Mouse (Mus musculus): ENCODE results near the gene Cmtm1. TPM values are rescaled to one million over a fixed set of nuclear protein-coding genes. Genes with fewer than 3 reads are reported as not detected.

Cmtm1 gene
- total RNA-seq, 2 experiments from 2014 or later = not detected

- peak; percentile 56 to 87 for DNase-seq (ENCODE audit: extremely low spot score in 1 of 2, low spot score in 2 of 2)
- intact Hi-C loops (cut with DNase I) = loop anchor here (5.0 kb wide), 1 partner anchor 92 kb away; no protein-coding TSS in a partner anchor
These were observed 59.2 kb downstream of the Cmtm1 start, which contains the start of gene Cklf for GRCm38 (mm10) chr8:104250439-104251367. Gene Cklf (plus strand): TSS chr8:104250861.

- DNase-seq (ENCODE audit: extremely low spot score in 1 of 2, low spot score in 2 of 2) = no peak
- intact Hi-C loops (cut with DNase I) = loop anchor here (10.0 kb wide), 1 partner anchor 185 kb away; no protein-coding TSS in a partner anchor
These were observed 60.4 kb downstream of the Cmtm1 start for GRCm38 (mm10) chr8:104249442-104249996.

GRCm38 (mm10) chr8:104248276-104248675, 61.7 kb downstream of the Cmtm1 start, which contains the start of gene Tk2:
Gene Tk2 (minus strand): TSS chr8:104248558.
- intact Hi-C loops (cut with DNase I) = loop anchor here (10.0 kb wide), 1 partner anchor 187 kb away; no protein-coding TSS in a partner anchor
- DNase-seq (ENCODE audit: extremely low spot score in 1 of 2, low spot score in 2 of 2) = peak; percentile 62 to 87

- no peak for DNase-seq (ENCODE audit: extremely low spot score in 1 of 2, low spot score in 2 of 2)
- intact Hi-C loops (cut with DNase I) = loop anchor here (10.0 kb wide), 1 partner anchor 187 kb away; no protein-coding TSS in a partner anchor
These were observed 62.1 kb downstream of the Cmtm1 start for GRCm38 (mm10) chr8:104247908-104248275.

GRCm38 (mm10) chr8:104247054-104247907, 62.7 kb downstream of the Cmtm1 start:
- DNase-seq (ENCODE audit: extremely low spot score in 1 of 2, low spot score in 2 of 2) = peak in 1 of 2 experiments; percentile 57
- intact Hi-C loops (cut with DNase I) = loop anchor here (10.0 kb wide), 1 partner anchor 188 kb away; no protein-coding TSS in a partner anchor

- DNase-seq (ENCODE audit: extremely low spot score in 1 of 2, low spot score in 2 of 2) = no peak
- intact Hi-C loops (cut with DNase I) = loop anchor here (10.0 kb wide), 1 partner anchor 188 kb away; no protein-coding TSS in a partner anchor
These were observed 63.3 kb downstream of the Cmtm1 start for GRCm38 (mm10) chr8:104246621-104247020.

Other genes with a start within 250 kb of the Cmtm1 start
- gene Cdh5, start 208.5 kb downstream of the Cmtm1 start, total RNA-seq (2021) = 10 to 100 TPM; 16.8 to 19.1 TPM
- gene Bean1, start 139.7 kb downstream of the Cmtm1 start, total RNA-seq (2021) = 10 to 100 TPM; 26.1 to 27.9 TPM
- gene Tk2, start 61.6 kb downstream of the Cmtm1 start, total RNA-seq (2021) = 10 to 100 TPM; 40.6 to 41.1 TPM
- 10 to 100 TPM; 12.5 to 13.0 TPM for gene Cklf, start 59.3 kb downstream of the Cmtm1 start, total RNA-seq (2021)
- not detected for gene Cmtm2a, start 17.0 kb downstream of the Cmtm1 start, total RNA-seq (2021)
- not detected for gene Gm45711, start 64 bp downstream of the Cmtm1 start, total RNA-seq (2021)
- not detected for gene Gm11020, start 11.4 kb upstream of the Cmtm1 start, total RNA-seq (2021)
- gene Cmtm2b, start 12.1 kb upstream of the Cmtm1 start, total RNA-seq (2021) = not detected
- 10 to 100 TPM; 13.2 to 22.8 TPM for gene Cmtm3, start 29.3 kb upstream of the Cmtm1 start, total RNA-seq (2021)
- 10 to 100 TPM; 67.5 to 72.2 TPM for gene Cmtm4, start 85.7 kb upstream of the Cmtm1 start, total RNA-seq (2021)
- gene Dync1li2, start 132.9 kb upstream of the Cmtm1 start, total RNA-seq (2021) = 100 to 1,000 TPM; 204 to 207 TPM
- gene Terb1, start 199.8 kb upstream of the Cmtm1 start, total RNA-seq (2021) = 1 to 10 TPM in 1 of 2 experiments, under 1 TPM in 1; 0.93 to 1.2 TPM
- gene Nae1, start 224.5 kb upstream of the Cmtm1 start, total RNA-seq (2021) = 10 to 100 TPM; 48.8 to 50.7 TPM
- 10 to 100 TPM; 17.0 to 18.6 TPM for gene Car7, start 224.5 kb upstream of the Cmtm1 start, total RNA-seq (2021)